Comparison of ENCODE assay signal across 13 mouse cellular contexts in genomic region chr4:148046450-148047031, GRCm38 (mm10). TPM values are rescaled to one million over a fixed set of nuclear protein-coding genes. Genes with fewer than 3 reads are reported as not detected.
DNase-seq lines count a peak whose midpoint lies in the region; ATAC-seq and TF ChIP-seq lines count a peak whose summit lies in the region.
"Had no signal": no experiment of that assay in that cellular context is flagged by ENCODE, and none has a peak within 500 bp of the region (broad histone marks: within the 10 kb centered on the region; RNA-seq: fewer than 3 reads in every experiment).

No protein-coding gene starts in this region.

- intact Hi-C loops in gastrocnemius, postnatal 36 days (cut with DNase I) = no loop called here

- peaks cover 16% of the 10 kb centered on the region for H3K4me1 ChIP-seq in intestine, embryonic 16.5 days (ENCODE audit: control insufficient read depth, insufficient read depth, low read length)
- H3K4me1 ChIP-seq in intestine, embryonic 15.5 days (replicated peaks) = peaks cover 23% of the 10 kb centered on the region
- H3K4me1 ChIP-seq in MEL (ENCODE audit: control insufficient read depth in 1 of 2, insufficient read depth in 2 of 2, low read length in 2 of 2) = peaks cover 13 to 18% of the 10 kb centered on the region in 2 experiments
- H3K4me1 ChIP-seq in liver, embryonic 16.5 days (ENCODE audit: control insufficient read depth, low read depth, low read length) = peaks cover 69% of the 10 kb centered on the region

- no peak overlapping the region for H3K27ac ChIP-seq in intestine, embryonic 16.5 days (ENCODE audit: low read length)
- H3K27ac ChIP-seq in intestine, embryonic 15.5 days = no peak overlapping the region
- H3K27ac ChIP-seq in MEL (ENCODE audit: control insufficient read depth, low read depth, low read length) = peak overlapping the region; percentile 61
- H3K27ac ChIP-seq in liver, embryonic 16.5 days (ENCODE audit: low read length) = peak overlapping the region; percentile 81
- H3K27ac ChIP-seq: neural tube, embryonic 13.5 days had no signal

- TF ChIP-seq CTCF in MEL (IDR thresholded peaks at IDR 0.05 in 2 of 3, conservative IDR thresholded peaks at IDR 0.05 in 1 of 3; ENCODE audit: control insufficient read depth in 1 of 3, insufficient read depth in 1 of 3, low read depth in 2 of 3, low read length in 3 of 3, poor library complexity in 1 of 3, severe bottlenecking in 1 of 3) = no peak

- no peak for ATAC-seq in intestine, embryonic 16.5 days
- ATAC-seq in intestine, embryonic 15.5 days = no peak
- peak; percentile 90 for ATAC-seq in liver, embryonic 16.5 days (ENCODE audit: low read depth)
- ATAC-seq: activated CD4-positive, CD25-positive, alpha-beta regulatory T cell, adult 4 months; lung, postnatal 0 days had no signal

- TF ChIP-seq RAD21 in MEL (IDR thresholded peaks at IDR 0.05; ENCODE audit: low read depth, low read length) = no peak

- H3K27me3 ChIP-seq in intestine, embryonic 16.5 days (replicated peaks; ENCODE audit: control insufficient read depth, insufficient read depth, low read length) = no peaks in the 10 kb centered on the region
- H3K27me3 ChIP-seq in intestine, embryonic 15.5 days (replicated peaks) = no peaks in the 10 kb centered on the region
- H3K27me3 ChIP-seq in MEL (ENCODE audit: control insufficient read depth in 1 of 2, insufficient read depth in 2 of 2, low read length in 2 of 2) = no peaks in the 10 kb centered on the region
- no peaks in the 10 kb centered on the region for H3K27me3 ChIP-seq in liver, embryonic 16.5 days (ENCODE audit: control insufficient read depth, insufficient read depth, low read depth, low read length)
- H3K27me3 ChIP-seq: neural tube, embryonic 13.5 days had no signal

- peak; percentile 93 for DNase-seq in MEL (ENCODE audit: low read depth, low spot score)
- DNase-seq in c-Kit-positive CD71-positive TER-119-negative erythroid progenitor cells, embryonic 14.5 days (ENCODE audit: low read depth) = peak; percentile 73
- DNase-seq in right cerebral cortex, adult 18-20 months = no peak
- DNase-seq in cerebellum, adult 11 months = no peak
- DNase-seq in gastrocnemius, postnatal 36 days = no peak
- DNase-seq: cerebellum, adult 2 months; thymus, postnatal 14 days had no signal

- no peak overlapping the region for H3K4me2 ChIP-seq in intestine, embryonic 16.5 days (ENCODE audit: low read depth, low read length)
- no peak overlapping the region for H3K4me2 ChIP-seq in intestine, embryonic 15.5 days (replicated peaks)
- peak overlapping the region; percentile 42 for H3K4me2 ChIP-seq in liver, embryonic 16.5 days (ENCODE audit: low read depth, low read length)
- H3K4me2 ChIP-seq: neural tube, embryonic 13.5 days had no signal

- TF ChIP-seq EP300 in MEL (IDR thresholded peaks at IDR 0.05; ENCODE audit: low read depth in 1 of 2, low read length in 2 of 2) = peak; percentile 94 to 98

- TF ChIP-seq POLR2A in MEL (IDR thresholded peaks at IDR 0.05; ENCODE audit: control insufficient read depth in 1 of 2, insufficient read depth in 1 of 2, low read depth in 1 of 2, low read length in 2 of 2, poor library complexity in 1 of 2) = no peak

- no peak overlapping the region for H3K4me3 ChIP-seq in intestine, embryonic 16.5 days (ENCODE audit: low read length)
- H3K4me3 ChIP-seq in intestine, embryonic 15.5 days (replicated peaks) = no peak overlapping the region
- no peak overlapping the region for H3K4me3 ChIP-seq in MEL (ENCODE audit: control insufficient read depth in 1 of 2, insufficient read depth in 1 of 2, low read depth in 2 of 2, low read length in 2 of 2)
- peak overlapping the region; percentile 14; the same call in 1 of the 2 replicates for H3K4me3 ChIP-seq in liver, embryonic 16.5 days (ENCODE audit: low read depth, low read length)
- H3K4me3 ChIP-seq: neural tube, embryonic 13.5 days had no signal

- H3K79me2 ChIP-seq in MEL (ENCODE audit: control insufficient read depth, insufficient read depth, low read length, poor library complexity) = no peaks in the 10 kb centered on the region

- 0 out of 2 replicates have a peak overlapping the region, but pooled peaks have one; percentile 2 for H3K9ac ChIP-seq in intestine, embryonic 16.5 days (ENCODE audit: low read depth, low read length)
- H3K9ac ChIP-seq in intestine, embryonic 15.5 days = no peak overlapping the region
- H3K9ac ChIP-seq in MEL (ENCODE audit: control insufficient read depth, low read depth, low read length, poor library complexity, severe bottlenecking) = no peak overlapping the region
- H3K9ac ChIP-seq in liver, embryonic 16.5 days (ENCODE audit: low read depth, low read length) = peak overlapping the region; percentile 19
- H3K9ac ChIP-seq: neural tube, embryonic 13.5 days had no signal

- H3K36me3 ChIP-seq in intestine, embryonic 16.5 days (ENCODE audit: control insufficient read depth, insufficient read depth, low read length) = peaks cover 19% of the 10 kb centered on the region
- H3K36me3 ChIP-seq in intestine, embryonic 15.5 days = peaks cover 28% of the 10 kb centered on the region
- peaks cover 0 to 18% of the 10 kb centered on the region in 2 experiments; a peak in 3 of 4 replicates for H3K36me3 ChIP-seq in MEL (ENCODE audit: control insufficient read depth in 1 of 2, insufficient read depth in 2 of 2, low read length in 2 of 2)
- peaks cover 24% of the 10 kb centered on the region for H3K36me3 ChIP-seq in liver, embryonic 16.5 days (ENCODE audit: control insufficient read depth, insufficient read depth)

- WGBS in intestine, embryonic 16.5 days = 63% methylated on average over 4 of the region's 4 CpGs
- 45% methylated on average over 4 of the region's 4 CpGs for WGBS in intestine, embryonic 15.5 days
- 21% methylated on average over 4 of the region's 4 CpGs for WGBS in liver, embryonic 16.5 days (ENCODE audit: insufficient replicate concordance)

- no peaks in the 10 kb centered on the region for H3K9me3 ChIP-seq in intestine, embryonic 16.5 days (ENCODE audit: control insufficient read depth, low read length)
- H3K9me3 ChIP-seq in intestine, embryonic 15.5 days = no peaks in the 10 kb centered on the region
- no peaks in the 10 kb centered on the region for H3K9me3 ChIP-seq in MEL (replicated peaks; ENCODE audit: insufficient read depth, low read length)
- no peaks in the 10 kb centered on the region for H3K9me3 ChIP-seq in liver, embryonic 16.5 days (replicated peaks; ENCODE audit: control insufficient read depth, low read length)
- H3K9me3 ChIP-seq: neural tube, embryonic 13.5 days had no signal

TF ChIP-seq in MEL, 35 proteins besides CTCF, POLR2A, EP300 and RAD21 (continues in another document):
- TF ChIP-seq ELF1 (IDR thresholded peaks at IDR 0.05; ENCODE audit: low read depth, low read length) (0 out of 2 replicates have a peak, but pooled peaks have one; percentile 19), SMC3 (IDR thresholded peaks at IDR 0.05; ENCODE audit: low read depth, low read length) (no peak), POLR2AphosphoS5 (IDR thresholded peaks at IDR 0.05; ENCODE audit: borderline replicate concordance, low read depth, low read length) (no peak), MEF2A (IDR thresholded peaks at IDR 0.05; ENCODE audit: extremely low read depth, insufficient replicate concordance, low read depth, low read length, poor library complexity, severe bottlenecking) (no peak), MAZ (IDR thresholded peaks at IDR 0.05; ENCODE audit: low read depth, low read length) (peak; percentile 65; the same call in 1 of the 2 replicates), TCF12 (IDR thresholded peaks at IDR 0.05; ENCODE audit: low read depth, low read length) (peak; percentile 96), MAFK (IDR thresholded peaks at IDR 0.05; ENCODE audit: borderline replicate concordance, low read depth, low read length) (peak; percentile 78), MYC (IDR thresholded peaks at IDR 0.05; ENCODE audit: low read depth, low read length) (peak; percentile 66; the same call in 1 of the 2 replicates)

RNA-seq across cellular contexts. Expression of gene Mthfr, which starts 7.7 kb away (rescaled TPM):
- 14.3 and 19.4 TPM in 2 replicates for polyA plus RNA-seq in intestine, embryonic 16.5 days (2015; fragmentation: Nextera tagmentation; extraction: Ambion mirVana)
- polyA plus RNA-seq in intestine, embryonic 15.5 days (2015; fragmentation: Nextera tagmentation; extraction: Ambion mirVana) = 18.4 TPM in 2 replicates
- 7.4 and 12.4 TPM in 2 replicates for total RNA-seq in MEL (2012; rRNA removed)
- 10 to 100 TPM in 1 of 2 experiments, not detected in 1; 15.5 TPM for polyA plus RNA-seq in MEL (2012; ENCODE audit: insufficient read depth in 1 of 2, insufficient read length in 2 of 2, low read depth in 1 of 2, low replicate concordance in 2 of 2, missing spikeins in 1 of 2)
- polyA plus RNA-seq in liver, embryonic 16.5 days (2015; fragmentation: Nextera tagmentation; extraction: Ambion mirVana) = 10.9 and 11.9 TPM in 2 replicates
- 1 to 10 TPM; 5.6 to 9.6 TPM for total RNA-seq in gastrocnemius, postnatal 36 days (2021)

RNA-seq across cellular contexts. Expression of gene Clcn6, which starts 7.9 kb away (rescaled TPM):
- polyA plus RNA-seq in intestine, embryonic 16.5 days (2015; fragmentation: Nextera tagmentation; extraction: Ambion mirVana) = 4.5 TPM in 2 replicates
- 4.7 and 4.9 TPM in 2 replicates for polyA plus RNA-seq in intestine, embryonic 15.5 days (2015; fragmentation: Nextera tagmentation; extraction: Ambion mirVana)
- total RNA-seq in MEL (2012; rRNA removed) = 5.8 and 8.2 TPM in 2 replicates
- 10 to 100 TPM in 1 of 2 experiments, not detected in 1; 17.5 TPM for polyA plus RNA-seq in MEL (2012; ENCODE audit: insufficient read depth in 1 of 2, insufficient read length in 2 of 2, low read depth in 1 of 2, low replicate concordance in 2 of 2, missing spikeins in 1 of 2)
- 1.4 and 1.8 TPM in 2 replicates for polyA plus RNA-seq in liver, embryonic 16.5 days (2015; fragmentation: Nextera tagmentation; extraction: Ambion mirVana)
- 1 to 10 TPM; 3.9 to 4.6 TPM for total RNA-seq in gastrocnemius, postnatal 36 days (2021)

RNA-seq across cellular contexts. Expression of gene Agtrap, which starts 41.3 kb away (rescaled TPM):
- 19.6 and 22.2 TPM in 2 replicates for polyA plus RNA-seq in intestine, embryonic 16.5 days (2015; fragmentation: Nextera tagmentation; extraction: Ambion mirVana)
- polyA plus RNA-seq in intestine, embryonic 15.5 days (2015; fragmentation: Nextera tagmentation; extraction: Ambion mirVana) = 15.1 and 16.7 TPM in 2 replicates
- total RNA-seq in MEL (2012; rRNA removed) = 5.0 and 6.4 TPM in 2 replicates
- polyA plus RNA-seq in MEL (2012; ENCODE audit: insufficient read depth in 1 of 2, insufficient read length in 2 of 2, low read depth in 1 of 2, low replicate concordance in 2 of 2, missing spikeins in 1 of 2) = 10 to 100 TPM in 1 of 2 experiments, not detected in 1; 16.0 TPM
- polyA plus RNA-seq in liver, embryonic 16.5 days (2015; fragmentation: Nextera tagmentation; extraction: Ambion mirVana) = 9.2 and 9.4 TPM in 2 replicates
- total RNA-seq in gastrocnemius, postnatal 36 days (2021) = 10 to 100 TPM in 1 of 2 experiments, 1 to 10 TPM in 1; 9.8 to 11.4 TPM

RNA-seq across cellular contexts. Expression of gene Nppa, which starts 46.0 kb away (rescaled TPM):
- 0.22 and 0.51 TPM in 2 replicates for polyA plus RNA-seq in intestine, embryonic 16.5 days (2015; fragmentation: Nextera tagmentation; extraction: Ambion mirVana)
- 0.21 TPM in 1 of 2 replicates, not detected in the other for polyA plus RNA-seq in intestine, embryonic 15.5 days (2015; fragmentation: Nextera tagmentation; extraction: Ambion mirVana)
- not detected in 2 replicates for total RNA-seq in MEL (2012; rRNA removed)
- polyA plus RNA-seq in MEL (2012; ENCODE audit: insufficient read depth in 1 of 2, insufficient read length in 2 of 2, low read depth in 1 of 2, low replicate concordance in 2 of 2, missing spikeins in 1 of 2) = under 1 TPM in 1 of 2 experiments, not detected in 1; 0.26 TPM
- not detected in 2 replicates for polyA plus RNA-seq in liver, embryonic 16.5 days (2015; fragmentation: Nextera tagmentation; extraction: Ambion mirVana)
- total RNA-seq in gastrocnemius, postnatal 36 days (2021) = not detected
- polyA plus RNA-seq: activated CD4-positive, CD25-positive, alpha-beta regulatory T cell, adult 4 months; cerebellum, adult 2 months had no signal

Comparison
In these comparisons a context has a peak if more than half of its experiments do, and no peak if none do; other contexts are left out.
1. H3K9ac ChIP-seq: peak in intestine, embryonic 16.5 days (single experiment) and liver, embryonic 16.5 days (single experiment); none in intestine, embryonic 15.5 days (single experiment) and MEL (single experiment).
2. H3K27ac ChIP-seq: peak in MEL (single experiment) and liver, embryonic 16.5 days (single experiment); none in intestine, embryonic 16.5 days (single experiment) and intestine, embryonic 15.5 days (single experiment).
3. DNase-seq: peak in MEL (single experiment) and c-Kit-positive CD71-positive TER-119-negative erythroid progenitor cells, embryonic 14.5 days (single experiment); none in right cerebral cortex, adult 18-20 months (single experiment), cerebellum, adult 11 months (single experiment) and gastrocnemius, postnatal 36 days (0 of 2).